15 mouse cellular contexts compared by ENCODE assay signal in the genomic region with DNA sequence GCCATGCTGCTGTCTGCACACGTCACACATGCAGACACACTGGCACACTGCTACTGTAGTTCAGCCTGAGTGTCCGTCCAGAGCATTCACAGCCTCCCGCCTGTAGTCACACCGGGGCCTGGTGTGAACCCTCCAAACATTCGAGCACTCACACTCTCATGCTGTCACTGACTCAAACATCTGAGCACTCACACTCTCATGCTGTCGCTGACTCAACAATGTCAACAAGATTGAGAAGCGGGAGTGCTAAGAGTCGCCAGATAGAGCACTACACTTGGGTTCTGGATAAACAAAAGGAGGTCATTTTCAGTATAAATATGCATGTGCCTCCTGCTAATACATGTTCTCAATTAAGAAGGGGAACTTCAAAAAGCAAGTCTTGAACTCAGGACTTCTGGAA.
"Had no signal": no experiment of that assay in that cellular context is flagged by ENCODE, and none has a peak within 500 bp of the region (broad histone marks: within the 10 kb centered on the region; RNA-seq: fewer than 3 reads in every experiment).

No protein-coding gene starts in this region.

- H3K4me2 ChIP-seq: neural tube, embryonic 13.5 days; neural tube, embryonic 15.5 days; stomach, embryonic 15.5 days had no signal

- H3K9ac ChIP-seq: neural tube, embryonic 13.5 days; neural tube, embryonic 15.5 days; stomach, embryonic 15.5 days had no signal

- DNase-seq: retina, postnatal 1 day; right cerebral cortex, adult 18-20 months; right cerebral cortex, postnatal 14 days; right cerebral cortex, postnatal 25 days; right cerebral cortex, postnatal 4 days; spleen, adult 18-20 months; thymus, adult 18-20 months; thymus, adult 2 months; thymus, postnatal 14 days; thymus, postnatal 25 days; thymus, postnatal 36 days; thymus, postnatal 4 days had no signal

- H3K4me3 ChIP-seq: neural tube, embryonic 13.5 days; neural tube, embryonic 15.5 days; stomach, embryonic 15.5 days had no signal

- H3K9me3 ChIP-seq: neural tube, embryonic 13.5 days; neural tube, embryonic 15.5 days; stomach, embryonic 15.5 days had no signal

- H3K27me3 ChIP-seq: neural tube, embryonic 13.5 days; neural tube, embryonic 15.5 days; stomach, embryonic 15.5 days had no signal

- H3K4me1 ChIP-seq: neural tube, embryonic 13.5 days; neural tube, embryonic 15.5 days had no signal

- H3K27ac ChIP-seq: neural tube, embryonic 13.5 days; neural tube, embryonic 15.5 days; stomach, embryonic 15.5 days had no signal
